ENCODE assay signal across 8 mouse cellular contexts in genomic region chr7:80134454-80135172, GRCm38 (mm10). TPM values are rescaled to one million over a fixed set of nuclear protein-coding genes. Genes with fewer than 3 reads are reported as not detected.
DNase-seq lines count a peak whose midpoint lies in the region; ATAC-seq lines count a peak whose summit lies in the region.

No protein-coding gene starts in this region.

- no peak overlapping the region for H3K9ac ChIP-seq in limb, embryonic 13.5 days

- H3K4me2 ChIP-seq in limb, embryonic 13.5 days (replicated peaks): no peak overlapping the region

- no peaks in the 10 kb centered on the region for H3K36me3 ChIP-seq in limb, embryonic 13.5 days

- peaks cover 15% of the 10 kb centered on the region for H3K4me1 ChIP-seq in limb, embryonic 13.5 days

- intact Hi-C loops in gastrocnemius, postnatal 36 days (cut with DNase I): no loop called here

- peaks cover 15% of the 10 kb centered on the region for H3K9me3 ChIP-seq in limb, embryonic 13.5 days

- H3K27me3 ChIP-seq in limb, embryonic 13.5 days: no peaks in the 10 kb centered on the region

- ATAC-seq in cerebellum, adult (ENCODE audit: insufficient number of reproducible peaks, low FRiP score, low TSS enrichment): no peak
- peak; percentile 74 for ATAC-seq in limb, embryonic 13.5 days (ENCODE audit: low FRiP score, low read depth)

- H3K4me3 ChIP-seq in limb, embryonic 13.5 days: no peak overlapping the region

- WGBS in limb, embryonic 13.5 days: 38% methylated on average over 8 of the region's 8 CpGs

- DNase-seq in cerebellum, adult 11-12 months: peak; percentile 60
- peak; percentile 43 to 55 for DNase-seq in cerebellum, adult 18-20 months
- DNase-seq in gastrocnemius, postnatal 36 days: peak; percentile 73 to 87
- peak; percentile 98 for DNase-seq in kidney, adult 9 months
- peak; percentile 85 for DNase-seq in ovary, adult 18-20 months (ENCODE audit: low spot score)
- DNase-seq in thymus, postnatal 10 days (ENCODE audit: low spot score in 2 of 2): no peak

- H3K27ac ChIP-seq in limb, embryonic 13.5 days: peak overlapping the region; percentile 69

RNA-seq across cellular contexts. Expression of gene Idh2, which starts 19.4 kb away (rescaled TPM):
- total RNA-seq in gastrocnemius, postnatal 36 days (2021): 100 to 1,000 TPM; 186 to 375 TPM
- polyA plus RNA-seq in limb, embryonic 13.5 days (2015; fragmentation: Nextera tagmentation; extraction: Ambion mirVana): 619 and 631 TPM in 2 replicates

RNA-seq across cellular contexts. Expression of gene Sema4b, which starts 52.0 kb away (rescaled TPM):
- total RNA-seq in gastrocnemius, postnatal 36 days (2021): 1 to 10 TPM; 1.6 TPM
- 14.1 and 15.6 TPM in 2 replicates for polyA plus RNA-seq in limb, embryonic 13.5 days (2015; fragmentation: Nextera tagmentation; extraction: Ambion mirVana)

Comparison
In these comparisons a context has a peak if more than half of its experiments do, and no peak if none do; other contexts are left out.
1. DNase-seq: peak in cerebellum, adult 11-12 months (single experiment), cerebellum, adult 18-20 months (2 of 2), gastrocnemius, postnatal 36 days (2 of 2), kidney, adult 9 months (single experiment) and ovary, adult 18-20 months (single experiment); none in thymus, postnatal 10 days (0 of 2).